In the genomic region with DNA sequence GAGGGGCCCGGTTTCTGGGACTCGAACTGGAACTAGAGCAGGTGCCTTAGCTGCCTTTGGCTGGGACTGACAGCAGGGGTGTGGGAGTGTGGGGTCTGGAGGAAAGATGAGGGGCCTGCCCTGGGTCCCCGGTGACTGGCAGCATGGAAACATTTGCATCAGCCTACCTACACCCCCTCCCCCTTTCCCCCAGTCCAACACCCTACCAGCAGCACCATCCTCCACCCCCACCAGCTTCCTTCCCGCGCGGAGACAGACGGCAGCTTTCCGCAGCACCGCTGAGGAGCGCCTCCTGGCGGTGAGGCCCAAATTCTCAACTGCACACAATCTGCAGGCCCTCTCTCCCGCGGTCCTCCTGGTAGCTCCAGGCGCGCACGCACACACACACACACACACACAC, we compare ENCODE assay signal across 8 mouse cellular contexts. TPM values are rescaled to one million over a fixed set of nuclear protein-coding genes. Genes with fewer than 3 reads are reported as not detected.
A peak's percentile ranks its signal among the peaks of the same experiment; 100 is the strongest.
DNase-seq lines count a peak whose midpoint lies in the region; ATAC-seq and TF ChIP-seq lines count a peak whose summit lies in the region.

No protein-coding gene starts in this region.

- H3K9ac ChIP-seq in heart, postnatal 0 days (replicated peaks; ENCODE audit: low read depth, low read length), result no peak overlapping the region
- peak overlapping the region; percentile 66 for H3K9ac ChIP-seq in forebrain, embryonic 15.5 days (replicated peaks)
- no peak overlapping the region for H3K9ac ChIP-seq in liver, embryonic 14.5 days (replicated peaks)

- H3K4me1 ChIP-seq in heart, postnatal 0 days (ENCODE audit: control insufficient read depth, insufficient read depth), result peaks cover 3% of the 10 kb centered on the region; the same call in 1 of the 2 replicates
- peaks cover 23% of the 10 kb centered on the region for H3K4me1 ChIP-seq in heart, embryonic 10.5 days
- H3K4me1 ChIP-seq in forebrain, embryonic 15.5 days, result peaks cover 51% of the 10 kb centered on the region
- no peaks in the 10 kb centered on the region for H3K4me1 ChIP-seq in liver, embryonic 14.5 days (replicated peaks; ENCODE audit: control insufficient read depth in 2 of 2, insufficient read depth in 2 of 2, low read length in 1 of 2)

- TF ChIP-seq CTCF in heart, postnatal 0 days (IDR thresholded peaks at IDR 0.05; ENCODE audit: low read depth), result peak; percentile 61
- peak; percentile 82 for TF ChIP-seq CTCF in liver, embryonic 14.5 days (IDR thresholded peaks at IDR 0.05; ENCODE audit: low read depth)

- H3K36me3 ChIP-seq in heart, postnatal 0 days (replicated peaks; ENCODE audit: control insufficient read depth, insufficient read depth, low read length), result no peaks in the 10 kb centered on the region
- no peaks in the 10 kb centered on the region for H3K36me3 ChIP-seq in heart, embryonic 10.5 days
- H3K36me3 ChIP-seq in forebrain, embryonic 15.5 days, result no peaks in the 10 kb centered on the region
- H3K36me3 ChIP-seq in liver, embryonic 14.5 days (replicated peaks; ENCODE audit: control insufficient read depth, insufficient read depth, low read depth), result no peaks in the 10 kb centered on the region

- H3K27ac ChIP-seq in heart, postnatal 0 days (ENCODE audit: low read depth), result no peak overlapping the region
- H3K27ac ChIP-seq in heart, embryonic 10.5 days, result no peak overlapping the region
- H3K27ac ChIP-seq in forebrain, embryonic 15.5 days (replicated peaks), result peak overlapping the region; percentile 92
- no peak overlapping the region for H3K27ac ChIP-seq in liver, embryonic 14.5 days

- no peak for TF ChIP-seq EP300 in heart, postnatal 0 days (IDR thresholded peaks at IDR 0.05; ENCODE audit: low read depth)
- no peak for TF ChIP-seq EP300 in liver, embryonic 14.5 days (IDR thresholded peaks at IDR 0.05; ENCODE audit: low read depth)

- no peak overlapping the region for H3K4me2 ChIP-seq in heart, postnatal 0 days (ENCODE audit: low read depth, low read length)
- peak overlapping the region; percentile 72 for H3K4me2 ChIP-seq in forebrain, embryonic 15.5 days (replicated peaks)
- no peak overlapping the region for H3K4me2 ChIP-seq in liver, embryonic 14.5 days (ENCODE audit: low read depth)

- no peak overlapping the region for H3K4me3 ChIP-seq in heart, postnatal 0 days (ENCODE audit: low read depth, low read length)
- H3K4me3 ChIP-seq in heart, embryonic 10.5 days, result no peak overlapping the region
- H3K4me3 ChIP-seq in forebrain, embryonic 15.5 days, result peak overlapping the region; percentile 54
- no peak overlapping the region for H3K4me3 ChIP-seq in liver, embryonic 14.5 days (ENCODE audit: insufficient read depth in 1 of 2, low read depth in 2 of 2, low read length in 2 of 2)

- peaks cover 46% of the 10 kb centered on the region for H3K27me3 ChIP-seq in heart, postnatal 0 days (ENCODE audit: control insufficient read depth, insufficient read depth, low read length)
- H3K27me3 ChIP-seq in heart, embryonic 10.5 days (ENCODE audit: insufficient read depth, poor library complexity, severe bottlenecking), result peaks cover 72% of the 10 kb centered on the region
- H3K27me3 ChIP-seq in forebrain, embryonic 15.5 days, result no peaks in the 10 kb centered on the region
- peaks cover 16% of the 10 kb centered on the region for H3K27me3 ChIP-seq in liver, embryonic 14.5 days (ENCODE audit: control insufficient read depth, insufficient read depth, low read length)

- WGBS in heart, postnatal 0 days, result 0% methylated on average over 13 of the region's 16 CpGs
- 4% methylated on average over 16 of the region's 16 CpGs for WGBS in heart, embryonic 10.5 days
- under 1% methylated on average over 15 of the region's 16 CpGs for WGBS in forebrain, embryonic 15.5 days
- 6% methylated on average over 16 of the region's 16 CpGs for WGBS in liver, embryonic 14.5 days (ENCODE audit: insufficient replicate concordance)

- no peak for DNase-seq in heart, postnatal 0 days (ENCODE audit: low spot score)
- DNase-seq in heart, embryonic 10.5 days (ENCODE audit: low spot score), result no peak
- DNase-seq in cerebellum, adult 11 months, result peak; percentile 91
- peak; percentile 76 for DNase-seq in kidney, postnatal 10 days
- no peak for DNase-seq in liver, embryonic 14.5 days (ENCODE audit: low read depth in 3 of 3, low spot score in 3 of 3)
- peak; percentile 29 for DNase-seq in thymus, postnatal 0 days (ENCODE audit: low spot score)

- no peaks in the 10 kb centered on the region for H3K9me3 ChIP-seq in heart, postnatal 0 days (replicated peaks; ENCODE audit: control insufficient read depth, low read length)
- no peaks in the 10 kb centered on the region for H3K9me3 ChIP-seq in heart, embryonic 10.5 days
- H3K9me3 ChIP-seq in forebrain, embryonic 15.5 days, result no peaks in the 10 kb centered on the region
- no peaks in the 10 kb centered on the region for H3K9me3 ChIP-seq in liver, embryonic 14.5 days (ENCODE audit: control insufficient read depth, low read length)

- ATAC-seq in heart, postnatal 0 days (ENCODE audit: insufficient read depth, low read depth), result no peak
- ATAC-seq in forebrain, embryonic 15.5 days (replicated peaks), result peak; percentile 71
- ATAC-seq in liver, embryonic 14.5 days (ENCODE audit: insufficient read depth), result no peak
- ATAC-seq in neutrophil, adult 5-6 weeks (ENCODE audit: extremely low read depth, insufficient number of reproducible peaks, low FRiP score, poor library complexity, severe bottlenecking), result peak; percentile 43; the same call in 1 of the 2 replicates

RNA-seq across cellular contexts. Expression of a gene that starts 1.5 kb away (rescaled TPM):
- total RNA-seq in heart, postnatal 0 days (2014; rRNA removed; ENCODE audit: low replicate concordance), result 6.5 and 7.6 TPM in 2 replicates
- polyA plus RNA-seq in heart, postnatal 0 days (2015; fragmentation: Nextera tagmentation; extraction: Ambion mirVana), result 1.5 and 1.7 TPM in 2 replicates
- polyA plus RNA-seq in heart, embryonic 10.5 days (2016; fragmentation: Nextera tagmentation; extraction: Ambion mirVana), result 2.5 and 3.0 TPM in 2 replicates
- polyA plus RNA-seq in forebrain, embryonic 15.5 days (2015; fragmentation: Nextera tagmentation; extraction: Ambion mirVana), result 26.8 and 30.2 TPM in 2 replicates
- 0.39 and 0.49 TPM in 2 replicates for polyA plus RNA-seq in liver, embryonic 14.5 days (2012; rRNA removed)
- polyA plus RNA-seq in liver, embryonic 14.5 days (2014; fragmentation: Nextera tagmentation; extraction: Ambion mirVana), result 0.24 and 0.28 TPM in 2 replicates
- 2.7 and 2.9 TPM in 2 replicates for total RNA-seq in neutrophil, adult 5-6 weeks (2017)
- polyA plus RNA-seq in thymus, postnatal 0 days (2015; fragmentation: Nextera tagmentation; extraction: Ambion mirVana), result 0.49 and 0.50 TPM in 2 replicates

Comparison
In these comparisons a context has a peak if more than half of its experiments do, and no peak if none do; other contexts are left out.
1. ATAC-seq: peak in forebrain, embryonic 15.5 days (single experiment) and neutrophil, adult 5-6 weeks (single experiment); none in heart, postnatal 0 days (single experiment) and liver, embryonic 14.5 days (single experiment).
2. DNase-seq: peak in cerebellum, adult 11 months (single experiment), kidney, postnatal 10 days (single experiment) and thymus, postnatal 0 days (single experiment); none in heart, postnatal 0 days (single experiment), heart, embryonic 10.5 days (single experiment) and liver, embryonic 14.5 days (0 of 3).